Mouse (Mus musculus): Measurements from ENCODE around the gene Klhl18. TPM values are rescaled to one million over a fixed set of nuclear protein-coding genes. Genes with fewer than 3 reads are reported as not detected.

Gene Klhl18
- total and polyA plus RNA-seq, 3 experiments: 3.8 to 6.9 TPM; not detected in 1

DNA sequence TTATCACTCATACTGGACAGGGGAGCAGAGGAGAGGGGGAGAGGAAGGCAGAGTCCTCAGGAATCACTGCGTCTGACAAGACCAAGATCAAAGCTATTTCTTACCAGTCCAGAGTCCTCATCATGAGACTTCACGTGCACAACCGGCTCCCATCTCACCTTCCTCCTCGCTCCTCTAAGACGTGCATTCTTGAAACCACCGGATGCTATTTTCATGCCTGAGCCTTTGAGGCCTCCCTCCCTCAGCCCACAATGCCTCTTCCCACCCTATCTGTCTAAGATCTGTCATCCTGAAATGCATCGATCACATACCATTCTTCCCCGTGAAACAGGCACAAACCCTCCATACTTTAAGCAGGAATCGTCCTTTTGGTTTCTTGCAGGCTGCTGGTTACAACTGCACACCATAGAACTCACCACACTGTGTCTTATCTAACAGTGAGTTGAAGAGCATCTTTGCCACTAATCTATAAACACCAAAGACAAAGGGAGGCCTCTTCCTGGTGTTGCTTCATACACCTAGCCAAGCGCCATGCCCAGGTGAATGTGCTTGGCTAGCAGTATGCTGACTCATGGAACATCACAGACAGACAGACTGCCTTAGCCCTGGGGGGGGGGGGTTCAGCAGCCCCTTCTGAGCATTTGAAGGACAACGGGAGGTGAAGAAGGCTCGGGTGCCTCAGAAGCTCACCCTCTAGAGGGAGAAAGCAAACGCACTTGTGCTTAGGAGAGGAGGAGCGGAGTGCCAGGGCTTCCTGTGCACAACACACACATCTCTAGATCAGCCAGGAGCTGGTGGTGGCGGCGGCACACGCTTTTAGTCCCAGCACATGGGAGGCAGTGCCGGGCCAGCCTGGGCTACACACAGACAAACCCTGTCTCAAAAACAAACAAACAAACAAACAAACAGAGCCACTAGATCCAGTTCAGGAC, 15.3 kb downstream of the Klhl18 start (continued):
- no peak for TF ChIP-seq MAFK (IDR thresholded peaks at IDR 0.05; ENCODE audit: borderline replicate concordance, low read depth, low read length)

- Histone ChIP-seq H3K9ac (ENCODE audit: control insufficient read depth, low read depth, low read length, poor library complexity, severe bottlenecking) (peak overlapping the region; percentile 26), H3K27me3 (ENCODE audit: control insufficient read depth in 1 of 2, insufficient read depth in 2 of 2, low read length in 2 of 2) (no peaks in the 10 kb centered on the region), H3K4me1 (ENCODE audit: control insufficient read depth in 1 of 2, insufficient read depth in 2 of 2, low read length in 2 of 2) (peaks cover 18 to 34% of the 10 kb centered on the region in 2 experiments), H3K36me3 (ENCODE audit: control insufficient read depth in 1 of 2, insufficient read depth in 2 of 2, low read length in 2 of 2) (peaks cover 0 to 28% of the 10 kb centered on the region in 2 experiments; a peak in 2 of 4 replicates), H3K9me3 (replicated peaks; ENCODE audit: insufficient read depth, low read length) (no peaks in the 10 kb centered on the region), H3K79me2 (ENCODE audit: control insufficient read depth, insufficient read depth, low read length, poor library complexity) (no peaks in the 10 kb centered on the region), H3K27ac (ENCODE audit: control insufficient read depth, low read depth, low read length) (peak overlapping the region; percentile 89), H3K4me3 (ENCODE audit: control insufficient read depth in 1 of 2, insufficient read depth in 1 of 2, low read depth in 2 of 2, low read length in 2 of 2) (no peak overlapping the region; a peak in 1 of 4 replicates)
- DNase-seq (ENCODE audit: low read depth, low spot score): peak; percentile 94
- TF ChIP-seq ZC3H11A (IDR thresholded peaks at IDR 0.05; ENCODE audit: low read depth, low read length): no peak
- TF ChIP-seq TAL1 (IDR thresholded peaks at IDR 0.05; ENCODE audit: low read length): peak; percentile 69
- TF ChIP-seq NRF1 (IDR thresholded peaks at IDR 0.05; ENCODE audit: insufficient read depth, low read depth, low read length, poor library complexity, severe bottlenecking): peak; percentile 49; the same call in 1 of the 2 replicates
- TF ChIP-seq GATA1 (IDR thresholded peaks at IDR 0.05; ENCODE audit: low read depth, low read length): peak; percentile 63; the same call in 1 of the 2 replicates
- peak; percentile 84 for TF ChIP-seq MYB (IDR thresholded peaks at IDR 0.05; ENCODE audit: low read depth, low read length)
- TF ChIP-seq ZKSCAN1 (IDR thresholded peaks at IDR 0.05; ENCODE audit: low read depth, low read length): 0 out of 2 replicates have a peak, but pooled peaks have one; percentile 43
- no peak for TF ChIP-seq NELFE (IDR thresholded peaks at IDR 0.05; ENCODE audit: low read depth, low read length)
- peak; percentile 79; the same call in 1 of the 2 replicates for TF ChIP-seq MAZ (IDR thresholded peaks at IDR 0.05; ENCODE audit: low read depth, low read length)
- no peak for TF ChIP-seq CHD2 (IDR thresholded peaks at IDR 0.05; ENCODE audit: low read length)
- peak; percentile 65; the same call in 1 of the 2 replicates for TF ChIP-seq JUND (IDR thresholded peaks at IDR 0.05; ENCODE audit: low read depth, low read length)
- peak in 1 of 2 experiments; percentile 59; a peak in 2 of 4 replicates for TF ChIP-seq POLR2A (IDR thresholded peaks at IDR 0.05; ENCODE audit: control insufficient read depth in 1 of 2, insufficient read depth in 1 of 2, low read depth in 1 of 2, low read length in 2 of 2, poor library complexity in 1 of 2)
- no peak for TF ChIP-seq CTCF (IDR thresholded peaks at IDR 0.05 in 2 of 3, conservative IDR thresholded peaks at IDR 0.05 in 1 of 3; ENCODE audit: control insufficient read depth in 1 of 3, insufficient read depth in 1 of 3, low read depth in 2 of 3, low read length in 3 of 3, poor library complexity in 1 of 3, severe bottlenecking in 1 of 3)
- no peak for TF ChIP-seq RAD21 (IDR thresholded peaks at IDR 0.05; ENCODE audit: low read depth, low read length)
- peak; percentile 44; the same call in 1 of the 2 replicates for TF ChIP-seq TBP (IDR thresholded peaks at IDR 0.05; ENCODE audit: low read depth, low read length)
- TF ChIP-seq MAX (IDR thresholded peaks at IDR 0.05; ENCODE audit: low read length): 0 out of 2 replicates have a peak, but pooled peaks have one; percentile 7
- peak; percentile 35; the same call in 1 of the 2 replicates for TF ChIP-seq KAT2A (conservative IDR thresholded peaks at IDR 0.05; ENCODE audit: low read depth, low read length)
- peak; percentile 83 for TF ChIP-seq SIN3A (IDR thresholded peaks at IDR 0.05; ENCODE audit: low read length)
- no peak for TF ChIP-seq MEF2A (IDR thresholded peaks at IDR 0.05; ENCODE audit: extremely low read depth, insufficient replicate concordance, low read depth, low read length, poor library complexity, severe bottlenecking)
- TF ChIP-seq RCOR1 (IDR thresholded peaks at IDR 0.05; ENCODE audit: low read depth, low read length): peak; percentile 47; the same call in 1 of the 2 replicates
- no peak for TF ChIP-seq UBTF (IDR thresholded peaks at IDR 0.05; ENCODE audit: borderline replicate concordance, insufficient read depth, low read depth, low read length)
- TF ChIP-seq TCF12 (IDR thresholded peaks at IDR 0.05; ENCODE audit: low read depth, low read length): peak; percentile 69
- no peak for TF ChIP-seq ZNF384 (IDR thresholded peaks at IDR 0.05; ENCODE audit: low read depth, low read length)
- TF ChIP-seq BHLHE40 (IDR thresholded peaks at IDR 0.05; ENCODE audit: borderline replicate concordance, low read depth, low read length): no peak
- no peak for TF ChIP-seq SMC3 (IDR thresholded peaks at IDR 0.05; ENCODE audit: low read depth, low read length)
- no peak for TF ChIP-seq USF2 (IDR thresholded peaks at IDR 0.05; ENCODE audit: borderline replicate concordance in 1 of 2, insufficient read depth in 1 of 2, low read depth in 1 of 2, low read length in 2 of 2)
- TF ChIP-seq MXI1 (IDR thresholded peaks at IDR 0.05; ENCODE audit: low read depth, low read length): no peak
- no peak for TF ChIP-seq MAFK (IDR thresholded peaks at IDR 0.05; ENCODE audit: borderline replicate concordance, low read depth, low read length)
- TF ChIP-seq ZMIZ1 (IDR thresholded peaks at IDR 0.05; ENCODE audit: low read depth, low read length): peak; percentile 25; the same call in 1 of the 2 replicates
- TF ChIP-seq GABPA (IDR thresholded peaks at IDR 0.05; ENCODE audit: low read depth, low read length): no peak
- TF ChIP-seq POLR2AphosphoS5 (IDR thresholded peaks at IDR 0.05; ENCODE audit: borderline replicate concordance, low read depth, low read length): no peak
- peak; percentile 92 for TF ChIP-seq ETS1 (IDR thresholded peaks at IDR 0.05; ENCODE audit: low read depth, low read length)
Measured at GRCm38 (mm10) chr9:110459145-110459727, 17.3 kb downstream of the Klhl18 start.

All from MEL (cell line).